ENCODE assay signal across 14 mouse cellular contexts in the genomic region with DNA sequence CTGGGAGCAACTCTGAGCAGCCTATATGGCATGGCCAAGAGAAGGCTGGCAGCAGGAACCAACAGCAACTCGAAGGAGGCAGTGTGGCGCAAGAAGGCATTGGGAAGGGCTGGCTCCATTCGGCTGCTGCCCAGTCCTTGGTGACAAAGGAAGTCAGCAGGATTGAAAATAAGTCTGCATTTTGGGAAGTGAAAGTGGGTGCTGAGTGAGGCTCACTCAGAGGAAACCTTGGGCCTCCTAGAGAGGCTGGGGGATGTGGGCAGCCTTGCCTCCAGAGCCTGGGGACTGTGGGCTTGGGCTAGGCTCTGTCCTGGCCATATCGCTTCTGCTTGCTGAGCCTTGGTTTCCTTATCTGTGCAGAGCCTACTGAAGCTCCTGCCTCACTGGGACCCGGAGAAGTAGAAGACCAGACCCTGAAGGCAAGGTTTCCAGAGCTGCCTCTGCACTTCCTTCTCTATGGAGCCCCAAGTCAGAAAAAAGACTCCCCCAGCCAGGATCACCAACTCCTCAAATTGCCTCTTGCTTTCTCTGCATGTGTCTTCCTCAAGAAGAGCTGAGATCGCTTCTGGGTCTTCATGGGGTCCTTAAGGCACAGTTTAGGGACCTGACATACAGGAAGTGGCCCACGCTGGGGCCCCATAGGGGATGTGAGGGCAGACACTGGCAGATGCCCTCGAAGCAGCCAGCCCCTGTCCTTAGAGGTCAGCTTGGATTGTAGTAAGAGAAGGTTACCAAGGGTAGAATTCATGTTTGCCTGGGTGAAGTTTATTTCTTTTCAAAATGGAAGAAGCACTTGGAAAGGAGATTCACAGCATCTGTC. TPM values are rescaled to one million over a fixed set of nuclear protein-coding genes. Genes with fewer than 3 reads are reported as not detected.
DNase-seq lines count a peak whose midpoint lies in the region.
"Had no signal": no experiment of that assay in that cellular context is flagged by ENCODE, and none has a peak within 500 bp of the region (broad histone marks: within the 10 kb centered on the region; RNA-seq: fewer than 3 reads in every experiment).

No protein-coding gene starts in this region.

- no peaks in the 10 kb centered on the region for H3K9me3 ChIP-seq in embryonic facial prominence, embryonic 10.5 days
- H3K9me3 ChIP-seq: limb, embryonic 12.5 days; neural tube, embryonic 12.5 days had no signal

- H3K4me1 ChIP-seq in embryonic facial prominence, embryonic 10.5 days: peaks cover 80% of the 10 kb centered on the region

- H3K79me2 ChIP-seq in macrophage (ENCODE audit: inconsistent target): no peaks in the 10 kb centered on the region

- DNase-seq in heart, adult 11 months: peak; percentile 97
- no peak for DNase-seq in heart, postnatal 14 days
- peak; percentile 91 for DNase-seq in A20 (ENCODE audit: low read depth, low spot score)
- DNase-seq in embryonic facial prominence, embryonic 10.5 days (ENCODE audit: low spot score): no peak
- no peak for DNase-seq in c-Kit-positive CD71-positive TER-119-positive erythroid progenitor cells, embryonic 14.5 days (ENCODE audit: low spot score)
- no peak for DNase-seq in kidney, adult 11 months
- no peak for DNase-seq in kidney, postnatal 4 days
- DNase-seq: adrenal gland, postnatal 10 days had no signal

- H3K27me3 ChIP-seq in embryonic facial prominence, embryonic 10.5 days (replicated peaks; ENCODE audit: low read depth, poor library complexity, severe bottlenecking): peaks cover 42% of the 10 kb centered on the region

- no peaks in the 10 kb centered on the region for H3K36me3 ChIP-seq in embryonic facial prominence, embryonic 10.5 days (replicated peaks)
- no peaks in the 10 kb centered on the region for H3K36me3 ChIP-seq in macrophage (ENCODE audit: inconsistent target)
- H3K36me3 ChIP-seq: limb, embryonic 12.5 days; neural tube, embryonic 12.5 days had no signal

- intact Hi-C loops in heart, postnatal 14 days (cut with DNase I): no loop called here

- H3K27ac ChIP-seq in embryonic facial prominence, embryonic 10.5 days (replicated peaks): peak overlapping the region; percentile 12
- peak overlapping the region; percentile 99 for H3K27ac ChIP-seq in macrophage
- H3K27ac ChIP-seq: limb, embryonic 12.5 days; neural tube, embryonic 12.5 days had no signal

- 80% methylated on average over 8 of the region's 8 CpGs for WGBS in embryonic facial prominence, embryonic 10.5 days
- under 1% methylated on average over 8 of the region's 8 CpGs for WGBS in macrophage (ENCODE audit: missing documents)

- no peak overlapping the region for H3K4me3 ChIP-seq in embryonic facial prominence, embryonic 10.5 days
- peak overlapping the region; percentile 1; the same call in 1 of the 2 replicates for H3K4me3 ChIP-seq in macrophage (ENCODE audit: inconsistent target)
- H3K4me3 ChIP-seq: limb, embryonic 12.5 days; neural tube, embryonic 12.5 days had no signal

RNA-seq across cellular contexts. Expression of a gene that starts 14.3 kb away (rescaled TPM):
- 1 to 10 TPM; 6.2 to 6.4 TPM for total RNA-seq in heart, postnatal 14 days (2021)
- polyA plus RNA-seq in embryonic facial prominence, embryonic 10.5 days (2016; fragmentation: Nextera tagmentation; extraction: Ambion mirVana): 23.5 and 23.7 TPM in 2 replicates
- total RNA-seq in macrophage (2018; cell fraction: chromatin; rRNA removed): 10 to 100 TPM in 20 of 26 experiments, 1 to 10 TPM in 6; 5.5 to 37.0 (median 24.0) TPM
- total RNA-seq in macrophage (2018; cell fraction: cytosol; rRNA removed): 10 to 100 TPM in 9 of 26 experiments, 1 to 10 TPM in 17; 4.3 to 12.1 (median 9.4) TPM
- total RNA-seq in macrophage (2018; cell fraction: nucleus; rRNA removed): 10 to 100 TPM in 22 of 26 experiments, 1 to 10 TPM in 4; 7.2 to 31.3 (median 23.5) TPM
- polyA plus RNA-seq in macrophage (2018): 5.3 to 6.8 TPM (median 5.8 TPM) in 3 replicates

RNA-seq across cellular contexts. Expression of a gene that starts 51.5 kb away (rescaled TPM):
- total RNA-seq in heart, postnatal 14 days (2021): not detected
- polyA plus RNA-seq in embryonic facial prominence, embryonic 10.5 days (2016; fragmentation: Nextera tagmentation; extraction: Ambion mirVana): not detected in 2 replicates
- total RNA-seq in macrophage (2018; cell fraction: chromatin; rRNA removed): not detected
- total RNA-seq in macrophage (2018; cell fraction: cytosol; rRNA removed): not detected
- not detected for total RNA-seq in macrophage (2018; cell fraction: nucleus; rRNA removed)
- not detected in 3 replicates for polyA plus RNA-seq in macrophage (2018)
- total RNA-seq: adrenal gland, postnatal 10 days had no signal
- polyA plus RNA-seq: embryonic facial prominence, embryonic 11.5 days; gonadal fat pad, adult 2 months; intestine, embryonic 14.5 days; limb, embryonic 12.5 days; neural tube, embryonic 12.5 days had no signal

Comparison
In these comparisons a context has a peak if more than half of its experiments do, and no peak if none do; other contexts are left out.
1. DNase-seq: peak in heart, adult 11 months (single experiment) and A20 (single experiment); none in heart, postnatal 14 days (0 of 2), embryonic facial prominence, embryonic 10.5 days (single experiment), c-Kit-positive CD71-positive TER-119-positive erythroid progenitor cells, embryonic 14.5 days (single experiment), kidney, adult 11 months (single experiment) and kidney, postnatal 4 days (0 of 2).